Mouse (Mus musculus) c-Kit-positive CD71-positive TER-119-negative erythroid progenitor cells, embryonic 14.5 days (primary cell): ENCODE measurements around the gene Il24.

ENCODE experiments used
- DNase-seq: peaks from one replicate; pipeline ENCODE4 v3.0.0-alpha.2; 2013; ENCODE audit warnings: low read depth

Il24 gene

GRCm38 (mm10) chr1:130887354-130887753 is at the start of gene Il24:
Il24 (minus strand) TSS chr1:130887454.
- DNase-seq = no peak

- no peak for DNase-seq
These were observed 49.1 kb upstream of the Il24 start for GRCm38 (mm10) chr1:130936351-130936750.

- peak; percentile 3 for DNase-seq
These were observed 39.2 kb upstream of the Il24 start for GRCm38 (mm10) chr1:130926484-130926883.

GRCm38 (mm10) chr1:130918323-130918980 is 31.2 kb upstream of the Il24 start:
- DNase-seq = no peak

GRCm38 (mm10) chr1:130911401-130912010 is 24.3 kb upstream of the Il24 start, which contains the start of gene Il20:
Il20 (minus strand) TSS chr1:130911451.
- DNase-seq = no peak

- DNase-seq = no peak
These were observed 15.3 kb upstream of the Il24 start for GRCm38 (mm10) chr1:130902505-130902904.

GRCm38 (mm10) chr1:130894468-130894867 is 7.2 kb upstream of the Il24 start:
- no peak for DNase-seq

- DNase-seq = no peak
These were observed 6.2 kb upstream of the Il24 start for GRCm38 (mm10) chr1:130893329-130894040.

- DNase-seq = no peak
These were observed 5.2 kb upstream of the Il24 start for GRCm38 (mm10) chr1:130892446-130892845.

- DNase-seq = no peak
These were observed 4.1 kb downstream of the Il24 start for GRCm38 (mm10) chr1:130883146-130883545.

GRCm38 (mm10) chr1:130879927-130880326 is 7.3 kb downstream of the Il24 start:
- no peak for DNase-seq

- DNase-seq = no peak
These were observed 9.2 kb downstream of the Il24 start for GRCm38 (mm10) chr1:130877889-130878614.

GRCm38 (mm10) chr1:130876931-130877509 is 10.2 kb downstream of the Il24 start:
- peak; percentile 47 for DNase-seq

- no peak for DNase-seq
These were observed 11.3 kb downstream of the Il24 start for GRCm38 (mm10) chr1:130875910-130876309.

GRCm38 (mm10) chr1:130875139-130875538 is 12.1 kb downstream of the Il24 start:
- peak; percentile 11 for DNase-seq

- DNase-seq = no peak
These were observed 14.3 kb downstream of the Il24 start for GRCm38 (mm10) chr1:130872912-130873311.

- DNase-seq = no peak
These were observed 21.6 kb downstream of the Il24 start, which contains the start of gene Fcmr for GRCm38 (mm10) chr1:130865541-130866221. Fcmr (plus strand) TSS chr1:130865669.

GRCm38 (mm10) chr1:130864741-130865140 is 22.5 kb downstream of the Il24 start:
- DNase-seq = no peak

GRCm38 (mm10) chr1:130864238-130864637 is 23.0 kb downstream of the Il24 start:
- DNase-seq = no peak

GRCm38 (mm10) chr1:130857456-130857855 is 29.8 kb downstream of the Il24 start:
- DNase-seq = no peak

GRCm38 (mm10) chr1:130855723-130856122 is 31.5 kb downstream of the Il24 start:
- no peak for DNase-seq
